Mouse (Mus musculus) hindbrain, embryonic 16.5 days (tissue): ENCODE measurements around the gene P3h3. TPM values are rescaled to one million over a fixed set of nuclear protein-coding genes. Genes with fewer than 3 reads are reported as not detected.

Source experiments
- ATAC-seq: fragments of 200-750 bp; cut with Nextera tagmentation; 2 replicates; pipeline ENCODE4 v1.8.0; 2017; ENCODE audit warnings: moderate TSS enrichment, moderate library complexity
- H3K27ac ChIP-seq: fragments of 300-500 bp; sonication (generic); 2 replicates; pipeline ENCODE4 v1.5.1; 2014; ENCODE audit warnings: low read depth, mild to moderate bottlenecking, control low read depth, low read length, moderate library complexity
- H3K27me3 ChIP-seq: fragments of 300-500 bp; sonication (generic); replicated peaks from 2 replicates; pipeline ENCODE4 v1.6.1; 2014; ENCODE audit warnings: low read length; ENCODE audit not compliant: control insufficient read depth, insufficient read depth
- H3K36me3 ChIP-seq: fragments of 300-500 bp; sonication (generic); 2 replicates; pipeline ENCODE4 v1.6.1; 2014; ENCODE audit warnings: mild to moderate bottlenecking, low read length, moderate library complexity, mixed read lengths; ENCODE audit not compliant: control insufficient read depth, insufficient read depth
- H3K4me1 ChIP-seq: fragments of 300-500 bp; sonication (generic); 2 replicates; pipeline ENCODE4 v1.6.1; 2014; ENCODE audit warnings: low read depth, low read length; ENCODE audit not compliant: control insufficient read depth, insufficient read depth
- H3K4me2 ChIP-seq: fragments of 300-500 bp; sonication (generic); 2 replicates; pipeline ENCODE4 v1.6.1; 2014; ENCODE audit warnings: mild to moderate bottlenecking, low read length, control low read depth, moderate library complexity
- H3K4me3 ChIP-seq: fragments of 300-500 bp; sonication (generic); 2 replicates; pipeline ENCODE4 v1.5.1; 2014; ENCODE audit warnings: mild to moderate bottlenecking, low read length, control low read depth, moderate library complexity
- H3K9ac ChIP-seq: fragments of 300-500 bp; sonication (generic); 2 replicates; pipeline ENCODE4 v1.6.1; 2014; ENCODE audit warnings: low read depth, mild to moderate bottlenecking, control low read depth, low read length, moderate library complexity
- H3K9me3 ChIP-seq: fragments of 300-500 bp; sonication (generic); 2 replicates; pipeline ENCODE4 v1.6.1; 2014; ENCODE audit warnings: mild to moderate bottlenecking, low read length, moderate library complexity; ENCODE audit not compliant: control insufficient read depth
- WGBS: fragments of 180-500 bp; shearing (Covaris S2); extraction: QIAGEN DNeasy Blood & Tissue Kit; methylation state at CpG from one replicate; pipeline ENCODE4 v1.1.7; 2014; 5-methylcytosine and 5-hydroxymethylcytosine counted together
- polyA plus RNA-seq: library from polyadenylated mRNA; unstranded; fragments of >200 nt; fragmentation: Nextera tagmentation; extraction: Ambion mirVana; gene quantifications from 2 replicates; pipeline ENCODE4 v1.2.1, GENCODE M21; 2015

P3h3 gene
- 7.5 and 16.2 TPM in 2 replicates for polyA plus RNA-seq

GRCm38 (mm10) chr6:124856916-124857839 is at the start of gene P3h3:
Gene P3h3 (minus strand): TSS chr6:124857752.
- ATAC-seq: peak; percentile 89
- H3K9me3 ChIP-seq: no peaks in the 10 kb centered on the region
- no peaks in the 10 kb centered on the region for H3K27me3 ChIP-seq
- WGBS: under 1% methylated on average over 83 of the region's 86 CpGs
- H3K4me1 ChIP-seq: peaks cover 38% of the 10 kb centered on the region
- peak within 1 kb of the TSS; percentile 73 for H3K4me3 ChIP-seq
- peak within 1 kb of the TSS; percentile 98 for H3K27ac ChIP-seq
- peak within 1 kb of the TSS; percentile 76 for H3K4me2 ChIP-seq
- H3K36me3 ChIP-seq: no peaks in the 10 kb centered on the region
- peak within 1 kb of the TSS; percentile 96 for H3K9ac ChIP-seq

- Histone ChIP-seq H3K27me3 (no peaks in the 10 kb centered on the region), H3K9me3 (no peaks in the 10 kb centered on the region), H3K4me1 (peaks cover 20% of the 10 kb centered on the region), H3K4me3 (peak overlapping the region; percentile 40), H3K36me3 (no peaks in the 10 kb centered on the region), H3K27ac (peak overlapping the region; percentile 97), H3K9ac (peak overlapping the region; percentile 71), H3K4me2 (peak overlapping the region; percentile 80)
- 28% methylated on average over 16 of the region's 16 CpGs for WGBS
- ATAC-seq: 0 out of 2 replicates have a peak, but pooled peaks have one; percentile 0
These were observed 47.7 kb upstream of the P3h3 start for GRCm38 (mm10) chr6:124904991-124905860.

DNA sequence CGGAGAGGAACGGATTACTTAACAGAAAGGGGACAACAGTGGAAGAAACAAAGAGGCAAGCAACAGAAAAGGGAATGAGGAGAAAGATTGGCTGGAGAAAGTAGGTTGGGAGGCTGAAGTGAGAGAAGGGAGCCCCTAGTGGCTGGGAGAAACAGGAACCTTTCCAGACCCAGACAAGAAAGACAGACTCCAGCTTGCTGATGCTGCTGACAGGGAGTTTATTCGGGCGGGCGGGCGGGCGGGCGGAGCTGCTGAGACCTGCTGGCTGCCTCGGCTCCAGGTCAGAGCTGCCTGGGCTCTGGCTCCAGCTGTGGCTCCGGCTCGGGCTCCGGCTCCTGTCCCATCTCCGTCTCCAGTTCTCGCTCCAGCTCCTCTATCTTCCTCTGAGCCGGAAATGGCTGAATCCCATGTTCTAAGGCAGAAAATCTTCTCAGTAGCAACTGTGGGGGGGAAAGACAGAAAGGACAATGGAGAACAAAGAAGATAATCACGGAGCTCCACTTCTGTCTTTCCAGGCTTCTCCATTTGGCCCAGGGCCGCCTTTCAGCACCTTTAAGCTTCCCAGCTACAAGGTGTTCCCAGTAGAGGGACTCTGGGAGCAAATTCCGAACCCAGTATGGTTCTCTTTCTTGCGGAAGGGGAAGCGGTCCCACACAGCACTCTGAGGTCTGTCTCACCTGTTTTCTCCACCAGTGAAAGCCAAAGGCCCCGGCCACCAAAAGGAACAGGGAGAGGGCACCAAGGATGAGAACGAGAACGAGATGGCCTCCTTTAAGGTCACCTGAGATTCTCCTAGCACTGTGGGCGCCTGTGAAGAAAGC is 46.8 kb upstream of the P3h3 start:
- Histone ChIP-seq H3K4me1 (peaks cover 13% of the 10 kb centered on the region), H3K36me3 (no peaks in the 10 kb centered on the region), H3K27me3 (no peaks in the 10 kb centered on the region), H3K9ac (peak overlapping the region; percentile 71), H3K9me3 (no peaks in the 10 kb centered on the region), H3K4me2 (peak overlapping the region; percentile 80), H3K4me3 (peak overlapping the region; percentile 40), H3K27ac (peak overlapping the region; percentile 97)
- peak; percentile 80 for ATAC-seq
- WGBS: 5% methylated on average over 24 of the region's 24 CpGs

GRCm38 (mm10) chr6:124903580-124904151 is 46.1 kb upstream of the P3h3 start:
- Histone ChIP-seq H3K9ac (peak overlapping the region; percentile 71), H3K4me2 (peak overlapping the region; percentile 80), H3K4me3 (peak overlapping the region; percentile 40), H3K9me3 (no peaks in the 10 kb centered on the region), H3K36me3 (no peaks in the 10 kb centered on the region), H3K4me1 (peaks cover 13% of the 10 kb centered on the region), H3K27ac (peak overlapping the region; percentile 97), H3K27me3 (no peaks in the 10 kb centered on the region)
- peak; percentile 85 for ATAC-seq
- 0% methylated on average over 23 of the region's 23 CpGs for WGBS

DNA sequence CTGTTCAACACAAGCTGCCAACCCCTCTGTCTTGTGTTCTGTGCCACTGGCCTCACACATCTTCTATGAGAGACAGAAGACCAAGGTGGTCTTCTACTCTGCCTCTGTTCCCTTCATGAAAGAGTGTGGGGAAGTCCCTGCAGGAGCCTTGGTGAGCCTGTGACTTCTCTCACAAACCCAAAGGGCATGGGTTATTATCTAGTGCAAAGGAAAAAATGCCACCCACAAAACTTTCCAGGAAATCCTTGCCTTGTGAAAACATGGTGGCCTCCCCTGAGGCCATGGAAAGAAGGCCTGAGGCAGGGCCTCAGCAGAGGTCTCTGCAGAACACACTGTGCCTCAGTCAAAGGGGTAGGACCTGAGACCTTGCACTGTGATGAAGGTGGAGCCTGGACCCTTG is 44.3 kb upstream of the P3h3 start:
- no peak overlapping the region for H3K4me3 ChIP-seq
- H3K4me2 ChIP-seq: no peak overlapping the region
- H3K36me3 ChIP-seq: no peaks in the 10 kb centered on the region
- H3K9ac ChIP-seq: no peak overlapping the region
- no peaks in the 10 kb centered on the region for H3K9me3 ChIP-seq
- H3K27me3 ChIP-seq: no peaks in the 10 kb centered on the region
- peaks cover 13% of the 10 kb centered on the region for H3K4me1 ChIP-seq
- no peak for ATAC-seq
- H3K27ac ChIP-seq: no peak overlapping the region

DNA sequence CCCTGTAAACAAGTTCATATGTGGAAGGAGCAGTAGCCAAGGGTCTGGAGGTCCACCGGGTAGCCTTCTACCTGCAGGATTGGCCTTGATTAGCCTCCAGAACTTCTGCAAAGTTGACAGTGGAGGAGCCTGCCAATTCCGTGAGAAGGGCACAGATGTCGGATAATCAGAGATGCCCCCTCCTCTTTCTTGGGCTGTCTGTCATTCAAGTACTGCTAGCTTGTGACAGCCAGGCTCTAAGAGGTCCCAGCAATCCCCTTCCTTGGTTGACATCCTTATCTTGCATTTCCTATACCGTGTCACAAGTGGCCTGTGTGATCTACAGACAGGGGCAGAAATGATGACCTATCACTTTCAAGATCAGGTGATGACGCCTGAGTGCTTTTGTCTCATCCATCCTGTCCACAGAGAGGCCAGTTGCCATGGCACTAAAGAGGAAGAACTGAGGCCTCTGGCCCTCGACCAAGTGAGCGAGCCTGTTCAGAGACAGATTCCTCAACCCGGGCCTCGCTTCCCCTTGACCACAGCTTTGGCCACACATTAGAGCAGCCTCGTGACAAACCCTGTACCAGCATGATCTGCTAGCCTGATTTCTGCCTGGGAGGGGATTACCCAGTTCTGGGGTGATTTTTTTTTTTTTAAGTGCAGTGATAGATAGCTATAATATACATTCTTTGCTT is 43.4 kb upstream of the P3h3 start:
- Histone ChIP-seq H3K9me3 (no peaks in the 10 kb centered on the region), H3K27me3 (no peaks in the 10 kb centered on the region), H3K9ac (no peak overlapping the region), H3K4me3 (no peak overlapping the region), H3K36me3 (no peaks in the 10 kb centered on the region), H3K4me1 (peaks cover 13% of the 10 kb centered on the region), H3K4me2 (no peak overlapping the region), H3K27ac (no peak overlapping the region)
- WGBS: 42% methylated on average over 10 of the region's 10 CpGs
- no peak for ATAC-seq

DNA sequence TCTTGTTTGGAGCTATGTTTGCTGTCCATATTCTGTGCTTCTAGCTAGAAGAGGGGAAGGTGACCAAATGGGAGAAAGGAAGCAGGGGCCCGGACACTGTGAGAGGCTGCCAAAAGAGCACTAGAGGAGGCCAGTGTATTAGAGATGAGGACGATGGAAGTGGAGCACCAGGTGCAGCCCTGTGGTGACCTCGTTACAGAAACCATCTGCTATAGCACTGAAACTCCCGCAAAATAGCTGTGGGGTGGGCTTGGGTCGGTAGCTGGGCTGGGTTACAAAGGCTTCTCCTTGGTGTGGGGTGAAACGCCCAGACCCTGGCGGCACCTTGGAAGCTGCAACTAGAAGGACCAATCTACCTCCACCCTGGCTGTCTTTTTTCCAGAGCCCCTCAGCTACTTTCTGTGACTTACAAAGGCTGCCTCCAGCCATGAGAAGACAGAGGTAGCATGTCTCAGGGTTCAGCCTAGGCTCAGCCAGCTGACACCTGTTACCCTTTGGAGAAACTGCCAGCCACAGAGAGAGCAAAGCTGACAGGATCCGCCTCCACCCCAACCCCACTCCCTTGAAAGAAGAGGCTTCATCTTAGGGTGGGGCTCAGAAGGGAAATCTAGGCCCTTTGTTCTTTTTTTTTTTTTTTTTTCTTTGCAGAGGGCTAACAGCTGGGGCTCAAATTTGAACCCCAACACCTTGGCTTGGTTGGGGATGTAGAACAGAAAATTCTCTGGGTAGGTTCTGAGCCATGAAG is 42.7 kb upstream of the P3h3 start:
- no peak for ATAC-seq
- Histone ChIP-seq H3K27ac (peak overlapping the region; percentile 17), H3K4me2 (no peak overlapping the region), H3K36me3 (no peaks in the 10 kb centered on the region), H3K9ac (no peak overlapping the region), H3K4me1 (peaks cover 11% of the 10 kb centered on the region), H3K9me3 (no peaks in the 10 kb centered on the region), H3K4me3 (no peak overlapping the region), H3K27me3 (no peaks in the 10 kb centered on the region)
- 44% methylated on average over 8 of the region's 8 CpGs for WGBS
